Mouse (Mus musculus) monocyte, adult 5-6 weeks (primary cell): ENCODE measurements at regions not wholly inside any gene's neighbourhood (a gene's known extent, or its start where the extent isn't known, plus 50 kb on each side); places are given as distances from the start of the nearest gene placed in this dataset.

Source experiments
- ATAC-seq: fragments of 153-309, 156-312 bp; replicated peaks from 2 replicates; pipeline ENCODE4 v1.8.0; 2017; ENCODE audit warnings: mild to moderate bottlenecking; ENCODE audit not compliant: low TSS enrichment, insufficient number of reproducible peaks, severe bottlenecking, poor library complexity, low FRiP score

GRCm38 (mm10) chr5:46278190-46278589 is 420.8 kb upstream of the Lcorl start:
- no peak for ATAC-seq

GRCm38 (mm10) chr5:46256730-46257129 is 399.3 kb upstream of the Lcorl start:
- no peak for ATAC-seq

GRCm38 (mm10) chr5:46253940-46254339 is 396.5 kb upstream of the Lcorl start:
- no peak for ATAC-seq

GRCm38 (mm10) chr5:46235364-46236067 is 378.1 kb upstream of the Lcorl start:
- ATAC-seq, result no peak

- ATAC-seq, result no peak
These were observed 375.4 kb upstream of the Lcorl start for GRCm38 (mm10) chr5:46232780-46233179.

GRCm38 (mm10) chr5:46228667-46229066 is 371.3 kb upstream of the Lcorl start:
- no peak for ATAC-seq

- ATAC-seq, result no peak
These were observed 355.5 kb upstream of the Lcorl start for GRCm38 (mm10) chr5:46212845-46213468.

GRCm38 (mm10) chr5:46209076-46209475 is 351.7 kb upstream of the Lcorl start:
- no peak for ATAC-seq

GRCm38 (mm10) chr5:46203744-46204143 is 346.3 kb upstream of the Lcorl start:
- no peak for ATAC-seq

GRCm38 (mm10) chr5:46202457-46202772 is 345.0 kb upstream of the Lcorl start:
- ATAC-seq, result no peak

- ATAC-seq, result no peak
These were observed 344.4 kb upstream of the Lcorl start for GRCm38 (mm10) chr5:46201639-46202456.

GRCm38 (mm10) chr5:46186908-46187307 is 329.5 kb upstream of the Lcorl start:
- no peak for ATAC-seq

- ATAC-seq, result no peak
These were observed 324.7 kb upstream of the Lcorl start for GRCm38 (mm10) chr5:46182157-46182556.

- ATAC-seq, result no peak
These were observed 314.9 kb upstream of the Lcorl start for GRCm38 (mm10) chr5:46172315-46172714.

GRCm38 (mm10) chr5:46160774-46161173 is 303.4 kb upstream of the Lcorl start:
- no peak for ATAC-seq

GRCm38 (mm10) chr5:46151973-46152372 is 294.6 kb upstream of the Lcorl start:
- ATAC-seq, result no peak

GRCm38 (mm10) chr5:46150825-46151224 is 293.4 kb upstream of the Lcorl start:
- ATAC-seq, result no peak

GRCm38 (mm10) chr5:46149851-46150615 is 292.6 kb upstream of the Lcorl start:
- ATAC-seq, result no peak

- ATAC-seq, result no peak
These were observed 281.6 kb upstream of the Lcorl start for GRCm38 (mm10) chr5:46139024-46139423.
